ENCODE assay signal across 15 mouse cellular contexts in the genomic region with DNA sequence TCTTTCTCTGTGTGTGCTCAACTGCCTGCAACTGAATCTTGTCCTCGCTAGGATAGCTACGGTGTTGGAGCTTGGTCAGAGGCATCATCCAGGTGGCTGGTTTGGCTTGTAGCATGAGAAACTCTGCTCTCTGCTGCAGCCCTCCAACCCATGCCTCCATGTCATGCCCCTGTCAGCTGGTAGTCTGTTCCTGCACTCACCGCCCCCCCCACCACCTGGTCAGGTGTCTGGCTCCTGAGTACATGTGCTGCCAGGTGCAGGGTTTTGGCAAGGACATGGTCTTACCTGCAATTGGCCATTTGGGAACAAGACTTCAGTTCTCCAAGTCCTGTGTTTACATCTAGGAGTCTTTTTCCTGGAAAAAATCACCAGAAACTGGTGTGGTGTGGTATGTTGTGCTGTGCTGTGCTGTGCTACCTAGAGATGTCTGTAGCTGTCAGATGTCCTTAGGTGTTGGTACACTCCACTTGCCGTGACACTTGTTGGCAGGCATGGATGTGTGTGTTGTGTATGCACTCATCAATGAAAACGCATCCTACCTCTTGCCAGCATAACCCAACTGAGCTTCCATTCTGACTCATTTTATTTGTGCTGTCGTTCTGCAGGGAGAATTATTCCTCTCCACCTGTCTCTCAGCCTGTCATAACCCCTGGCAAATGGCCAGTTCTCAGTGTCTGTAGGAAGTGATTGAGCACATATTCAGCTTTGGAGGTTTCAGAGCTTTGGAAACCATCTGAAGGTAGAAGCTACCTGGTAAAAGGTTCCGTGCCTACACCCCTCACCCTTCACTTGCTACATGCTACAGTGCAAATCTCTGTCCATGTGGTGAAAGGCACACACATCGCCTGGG.
"Had no signal": no experiment of that assay in that cellular context is flagged by ENCODE, and none has a peak within 500 bp of the region (broad histone marks: within the 10 kb centered on the region; RNA-seq: fewer than 3 reads in every experiment).

No protein-coding gene starts in this region.

- H3K4me3 ChIP-seq: kidney, embryonic 15.5 days; limb, embryonic 13.5 days; liver, embryonic 15.5 days; neural tube, embryonic 13.5 days; stomach, embryonic 15.5 days had no signal

- H3K36me3 ChIP-seq: liver, embryonic 15.5 days; stomach, embryonic 15.5 days had no signal

- H3K27ac ChIP-seq: kidney, embryonic 15.5 days; limb, embryonic 13.5 days; liver, embryonic 15.5 days; neural tube, embryonic 13.5 days; stomach, embryonic 15.5 days had no signal

- H3K4me1 ChIP-seq: kidney, embryonic 15.5 days; limb, embryonic 13.5 days; liver, embryonic 15.5 days; neural tube, embryonic 13.5 days; stomach, embryonic 15.5 days had no signal

- ATAC-seq: lung, postnatal 0 days had no signal

- DNase-seq: kidney, postnatal 14 days; lung, adult 2 months; lung, postnatal 36 days; midbrain, embryonic 14.5 days; retina, postnatal 1 day; right cerebral cortex, postnatal 4 days; spleen, adult 18-20 months; thymus, adult 2 months; thymus, postnatal 25 days had no signal

- H3K4me2 ChIP-seq: kidney, embryonic 15.5 days; limb, embryonic 13.5 days; liver, embryonic 15.5 days; neural tube, embryonic 13.5 days; stomach, embryonic 15.5 days had no signal

- H3K27me3 ChIP-seq: kidney, embryonic 15.5 days; limb, embryonic 13.5 days; liver, embryonic 15.5 days; neural tube, embryonic 13.5 days; stomach, embryonic 15.5 days had no signal

- H3K9ac ChIP-seq: kidney, embryonic 15.5 days; limb, embryonic 13.5 days; liver, embryonic 15.5 days; neural tube, embryonic 13.5 days; stomach, embryonic 15.5 days had no signal

- H3K9me3 ChIP-seq: kidney, embryonic 15.5 days; limb, embryonic 13.5 days; liver, embryonic 15.5 days; neural tube, embryonic 13.5 days; stomach, embryonic 15.5 days had no signal
